Mouse (Mus musculus) naive thymus-derived CD4-positive, alpha-beta T cell, adult 2 months (primary cell): Measurements from ENCODE around the gene Tas2r131.
"Not testable (repeated sequence)": the region's sequence is repeated elsewhere in the genome, so short reads cannot be mapped to it uniquely, and the experiment has no call there.

Source experiments
- DNase-seq: peaks from one replicate; pipeline ENCODE4 v3.0.0-alpha.2; 2011; ENCODE audit warnings: low read depth

Gene Tas2r131

DNA sequence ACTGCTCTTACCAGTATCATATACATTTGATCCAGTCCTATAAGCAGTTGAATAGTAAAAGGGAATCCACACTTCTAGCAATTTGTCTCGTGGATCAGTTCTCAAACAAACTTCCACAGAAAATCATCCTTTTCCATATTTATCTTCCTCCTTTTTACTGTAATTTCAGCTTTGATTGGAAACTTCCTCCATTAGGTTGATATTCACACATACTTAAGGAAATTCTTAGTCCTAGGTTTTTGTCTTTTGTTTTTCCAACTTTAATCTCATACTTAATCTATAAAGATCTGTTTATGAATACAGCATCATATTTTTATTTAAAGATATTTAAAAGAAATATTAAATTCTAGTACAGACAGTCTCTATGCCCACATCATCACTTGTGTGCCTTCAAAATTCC lies at the start of gene Tas2r131:
TSS of gene Tas2r131 (minus strand) at position 101 of the 400 bp plus-strand sequence.
- no peak for DNase-seq

DNA sequence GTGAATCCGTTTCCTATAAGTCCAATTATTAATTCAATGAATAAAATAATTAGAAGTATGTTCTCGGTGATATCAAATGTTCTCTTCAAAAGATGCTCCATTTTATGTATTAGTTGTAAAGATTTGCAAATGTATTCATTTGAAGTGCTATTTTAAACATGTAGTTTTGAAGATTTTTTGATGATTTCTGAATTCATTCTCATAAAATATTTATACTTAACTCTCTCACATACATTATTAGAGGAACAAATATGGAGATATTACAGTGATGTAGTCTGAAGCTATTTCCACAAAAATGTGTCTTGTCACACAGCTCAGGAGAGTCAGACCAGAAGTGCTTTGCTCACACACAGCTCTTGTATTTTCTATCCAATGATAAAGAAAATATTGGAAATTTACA lies 23.1 kb upstream of the Tas2r131 start, which contains the start of gene Tas2r109:
TSS of gene Tas2r109 (minus strand) at position 101 of the 400 bp plus-strand sequence.
- no peak for DNase-seq

DNA sequence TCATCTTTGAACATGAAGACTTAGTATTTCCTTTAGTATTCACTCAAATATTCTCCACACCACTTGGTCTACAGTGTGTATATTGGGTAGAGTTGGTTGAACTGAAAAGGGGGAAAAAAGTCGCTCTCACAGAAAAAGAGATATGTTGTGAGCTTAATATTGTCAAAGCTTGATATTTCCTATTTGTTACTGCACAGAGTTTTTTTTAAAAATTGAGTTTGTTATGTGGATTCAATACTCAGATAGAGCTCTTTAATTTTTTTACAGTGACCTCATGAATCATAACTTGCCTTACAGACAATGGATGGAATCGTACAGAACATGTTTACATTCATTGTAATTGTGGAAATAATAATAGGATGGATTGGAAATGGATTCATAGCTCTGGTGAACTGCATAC lies 6.9 kb downstream of the Tas2r131 start, which contains the start of gene Tas2r129:
TSS of gene Tas2r129 (plus strand) at position 301 of the 400 bp plus-strand sequence.
- DNase-seq, result no peak

DNA sequence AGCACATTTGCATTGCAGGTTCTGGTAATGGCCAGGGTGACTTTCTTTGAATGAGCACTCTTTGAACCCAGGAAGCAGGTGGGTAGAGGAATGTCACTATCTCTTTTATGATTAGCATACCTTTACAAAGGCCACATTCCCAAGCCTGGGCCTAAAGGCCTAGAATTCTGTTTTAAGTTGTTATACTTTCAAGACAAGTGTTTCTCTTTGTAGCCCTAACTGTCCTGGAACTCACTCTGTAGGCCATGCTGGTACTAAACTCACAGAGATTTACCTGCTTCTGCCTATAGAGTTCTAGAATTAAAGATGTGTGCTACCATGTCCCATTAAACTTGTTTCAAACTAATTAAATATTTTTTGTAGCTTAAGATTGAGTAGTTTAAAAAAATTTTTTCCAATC lies 16.3 kb downstream of the Tas2r131 start:
- not testable (repeated sequence) for DNase-seq

DNA sequence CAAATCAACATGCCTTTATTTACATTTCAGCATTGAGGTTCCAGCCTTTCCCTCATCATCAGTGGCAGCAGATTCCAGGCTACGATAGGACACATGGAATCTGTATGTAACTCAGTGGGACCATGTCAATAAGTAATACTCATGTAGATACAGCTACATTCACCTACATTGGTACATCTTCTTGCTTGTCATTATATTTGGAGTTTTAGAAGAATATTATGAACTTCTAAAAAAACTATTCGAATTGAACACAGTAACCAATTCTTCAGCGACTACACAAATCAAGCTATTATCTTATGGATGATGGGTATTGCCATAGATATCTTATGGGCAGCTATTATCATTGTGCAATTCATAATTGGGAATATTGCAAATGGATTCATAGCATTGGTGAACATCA lies 48.4 kb downstream of the Tas2r131 start, which contains the start of gene Tas2r125:
TSS of gene Tas2r125 (plus strand) at position 301 of the 400 bp plus-strand sequence.
- no peak for DNase-seq
